Mouse (Mus musculus) adrenal gland, postnatal 36 days (tissue): ENCODE data around the gene Srf. TPM values are rescaled to one million over a fixed set of nuclear protein-coding genes. Genes with fewer than 3 reads are reported as not detected.

Source experiments
- DNase-seq, 2 experiments: peaks; one replicate each; pipeline ENCODE4 v3.0.0; 2021; ENCODE audit warnings: mixed read lengths in 1 of 2
- microRNA-seq: library from miRNA; unstranded; fragments of <30 nt; microRNA quantifications from one replicate; pipeline ENCODE4 v1.2.0, GENCODE M21; 2021
- total RNA-seq, 2 experiments: library from RNA; stranded (reverse); gene quantifications; 2 replicates each; pipeline ENCODE4 v1.2.3; 2021

Gene Srf
- total RNA-seq, 2 experiments from 2014 or later: 43.1 to 46.5 TPM

GRCm38 (mm10) chr17:46513329-46513728 lies 42.6 kb downstream of the Srf start:
- DNase-seq: no peak

- no peak for DNase-seq
Measured at GRCm38 (mm10) chr17:46511059-46511710, 44.8 kb downstream of the Srf start.

GRCm38 (mm10) chr17:46505617-46506016 lies 50.4 kb downstream of the Srf start:
- DNase-seq: peak; percentile 19 to 52

GRCm38 (mm10) chr17:46503847-46504638 lies 51.9 kb downstream of the Srf start:
- no peak for DNase-seq

GRCm38 (mm10) chr17:46502775-46503174 lies 53.2 kb downstream of the Srf start:
- DNase-seq: no peak

Small RNAs within 50 kb of the gene (microRNA-seq; reads per million reads assigned to microRNA genes)
- not detected for gene Mir6976

Other genes with a start within 250 kb of the Srf start
- gene Abcc10, start 227.8 kb downstream of the Srf start, total RNA-seq: 1 to 10 TPM; 6.8 to 7.4 TPM
- 10 to 100 TPM; 23.3 to 29.0 TPM for gene Zfp318, start 172.4 kb downstream of the Srf start, total RNA-seq
- gene Crip3, start 127.2 kb downstream of the Srf start, total RNA-seq: 1 to 10 TPM in 1 of 2 experiments, under 1 TPM in 1; 0.43 to 1.1 TPM
- not detected for gene Slc22a7, start 117.7 kb downstream of the Srf start, total RNA-seq
- gene Ttbk1, start 68.5 kb downstream of the Srf start, total RNA-seq: 1 to 10 TPM in 1 of 2 experiments, under 1 TPM in 1; 0.63 to 1.1 TPM
- 1 to 10 TPM; 4.2 to 6.9 TPM for gene Dnph1, start 59.5 kb downstream of the Srf start, total RNA-seq
- 10 to 100 TPM; 21.5 to 25.5 TPM for gene Cul9, start 9.8 kb downstream of the Srf start, total RNA-seq
- gene Ptk7, start 73.3 kb upstream of the Srf start, total RNA-seq: 10 to 100 TPM in 1 of 2 experiments, 1 to 10 TPM in 1; 6.8 to 11.7 TPM
- gene Klc4, start 89.8 kb upstream of the Srf start, total RNA-seq: 10 to 100 TPM; 35.3 to 50.3 TPM
- 100 to 1,000 TPM in 1 of 2 experiments, 10 to 100 TPM in 1; 92.6 to 114 TPM for gene Mrpl2, start 90.1 kb upstream of the Srf start, total RNA-seq
- gene Cul7, start 94.2 kb upstream of the Srf start, total RNA-seq: 10 to 100 TPM; 36.3 to 42.2 TPM
- 10 to 100 TPM; 23.8 to 30.4 TPM for gene Rrp36, start 118.2 kb upstream of the Srf start, total RNA-seq
- gene Mea1, start 122.6 kb upstream of the Srf start, total RNA-seq: 100 to 1,000 TPM in 1 of 2 experiments, 10 to 100 TPM in 1; 94.2 to 104 TPM
- 10 to 100 TPM; 59.2 to 75.3 TPM for gene Klhdc3, start 124.7 kb upstream of the Srf start, total RNA-seq
- gene Ppp2r5d, start 148.9 kb upstream of the Srf start, total RNA-seq: 10 to 100 TPM; 40.9 to 46.1 TPM
- gene Pex6, start 155.3 kb upstream of the Srf start, total RNA-seq: 10 to 100 TPM; 59.3 to 64.9 TPM
- gene Gnmt, start 173.0 kb upstream of the Srf start, total RNA-seq: 1 to 10 TPM; 1.5 to 2.7 TPM
- gene Cnpy3, start 196.0 kb upstream of the Srf start, total RNA-seq: 10 to 100 TPM; 49.9 to 55.6 TPM
- not detected for gene Ptcra, start 207.5 kb upstream of the Srf start, total RNA-seq
- 10 to 100 TPM; 54.1 to 96.1 TPM for gene 2310039H08Rik, start 216.5 kb upstream of the Srf start, total RNA-seq
- gene Rpl7l1, start 226.5 kb upstream of the Srf start, total RNA-seq: 10 to 100 TPM; 89.0 to 97.3 TPM